Mouse (Mus musculus): ENCODE data around the gene A930033H14Rik.

GRCm38 (mm10) chr10:69192266-69192665, 20.6 kb downstream of the A930033H14Rik start:
- TF ChIP-seq CTCF (IDR thresholded peaks at IDR 0.05; ENCODE audit: extremely low read depth, insufficient read depth, low read length) (no peak), POLR2A (IDR thresholded peaks at IDR 0.05; ENCODE audit: extremely low read depth, insufficient read depth, low read length) (no peak)

Data from cortical plate, adult 2 months (tissue).